ENCODE assay signal across 9 mouse cellular contexts in the genomic region with DNA sequence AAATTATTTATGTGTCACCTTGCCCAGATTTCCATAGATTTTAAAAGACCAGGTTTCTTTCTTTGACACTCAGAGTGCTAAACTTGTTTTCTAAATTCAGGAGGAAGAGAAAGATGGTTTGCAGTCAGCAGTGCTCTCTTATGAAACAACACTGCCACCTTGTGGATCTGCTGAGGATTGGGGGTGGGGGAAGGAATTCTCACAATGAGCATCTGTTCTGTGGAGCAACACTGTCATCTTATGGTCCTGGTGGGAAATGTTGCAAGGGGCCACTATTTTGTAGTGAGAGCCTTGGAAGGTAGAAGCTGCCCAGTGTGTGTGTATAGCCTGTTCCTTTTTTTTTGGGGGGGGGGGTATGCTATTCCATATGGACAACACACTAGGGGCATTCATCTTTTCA. TPM values are rescaled to one million over a fixed set of nuclear protein-coding genes. Genes with fewer than 3 reads are reported as not detected.
DNase-seq lines count a peak whose midpoint lies in the region; ATAC-seq and TF ChIP-seq lines count a peak whose summit lies in the region.
"Had no signal": no experiment of that assay in that cellular context is flagged by ENCODE, and none has a peak within 500 bp of the region (broad histone marks: within the 10 kb centered on the region; RNA-seq: fewer than 3 reads in every experiment).

No protein-coding gene starts in this region.

- no peaks in the 10 kb centered on the region for H3K27me3 ChIP-seq in Patski
- H3K27me3 ChIP-seq in hindbrain, embryonic 16.5 days (replicated peaks; ENCODE audit: control insufficient read depth, insufficient read depth, low read length): no peaks in the 10 kb centered on the region
- H3K27me3 ChIP-seq: lung, embryonic 15.5 days had no signal

- no peak for DNase-seq in Patski (ENCODE audit: low read depth, low spot score)
- peak; percentile 67 to 76 for DNase-seq in cerebellum, postnatal 25 days
- peak; percentile 44 to 72 for DNase-seq in frontal cortex, postnatal 36 days (ENCODE audit: low spot score in 2 of 2)
- peak; percentile 47 to 64 for DNase-seq in layer of hippocampus, postnatal 36 days
- peak; percentile 77 for DNase-seq in lung, postnatal 25 days (ENCODE audit: low spot score)
- peak; percentile 83 for DNase-seq in retina, postnatal 1 day
- peak; percentile 67 for DNase-seq in thymus, postnatal 4 days

- no peaks in the 10 kb centered on the region for H3K36me3 ChIP-seq in hindbrain, embryonic 16.5 days (ENCODE audit: control insufficient read depth, insufficient read depth, low read length)
- H3K36me3 ChIP-seq: lung, embryonic 15.5 days had no signal

- H3K9me3 ChIP-seq in hindbrain, embryonic 16.5 days (ENCODE audit: control insufficient read depth, low read length): no peaks in the 10 kb centered on the region
- H3K9me3 ChIP-seq: lung, embryonic 15.5 days had no signal

- no peaks in the 10 kb centered on the region for H3K4me1 ChIP-seq in hindbrain, embryonic 16.5 days (ENCODE audit: control insufficient read depth, insufficient read depth, low read depth, low read length)
- H3K4me1 ChIP-seq: lung, embryonic 15.5 days had no signal

- H3K4me3 ChIP-seq in hindbrain, embryonic 16.5 days (ENCODE audit: low read length): no peak overlapping the region
- H3K4me3 ChIP-seq: lung, embryonic 15.5 days had no signal

- CTCF ChIA-PET in Patski (lab: Charles Lee): interaction anchor here (0.7 to 4.3 kb wide), 5 partner anchors 13 to 164 kb away, joined by 3 to 28 read pairs (median 6); partner anchors contain the start of gene Flna

- in situ Hi-C loops in Patski (cut with MboI; ENCODE audit: low pct_unique_long_range_greater_than_20kb): loop anchor here (5.0 to 25.0 kb wide), 3 partner anchors 166 to 451 kb away; partner anchors contain the start of genes Flna, Hcfc1 and Irak1

- no peak overlapping the region for H3K4me2 ChIP-seq in hindbrain, embryonic 16.5 days (ENCODE audit: low read length)
- H3K4me2 ChIP-seq: lung, embryonic 15.5 days had no signal

- ATAC-seq in Patski: peak; percentile 44
- peak; percentile 83 for ATAC-seq in hindbrain, embryonic 16.5 days

- POLR2A ChIA-PET in Patski (lab: Charles Lee): interaction anchor here (1.0 to 1.6 kb wide), 2 partner anchors 44 to 164 kb away, joined by 3 to 4 read pairs; partner anchors contain the start of gene Flna

- no peak overlapping the region for H3K9ac ChIP-seq in hindbrain, embryonic 16.5 days (ENCODE audit: low read depth, low read length)
- H3K9ac ChIP-seq: lung, embryonic 15.5 days had no signal

- H3K27ac ChIP-seq in hindbrain, embryonic 16.5 days (ENCODE audit: low read depth, low read length): no peak overlapping the region
- H3K27ac ChIP-seq: lung, embryonic 15.5 days had no signal

- TF ChIP-seq CTCF in Patski (IDR thresholded peaks at IDR 0.05): peak; percentile 97

RNA-seq across cellular contexts. Expression of gene G6pdx, which starts 15.6 kb away (rescaled TPM):
- polyA plus RNA-seq in Patski (2021): 64.5 TPM
- polyA plus RNA-seq in hindbrain, embryonic 16.5 days (2015; fragmentation: Nextera tagmentation; extraction: Ambion mirVana): 46.0 and 50.8 TPM in 2 replicates
- total RNA-seq in layer of hippocampus, postnatal 36 days (2021): 10 to 100 TPM; 24.9 to 29.5 TPM

RNA-seq across cellular contexts. Expression of gene Ikbkg, which starts 20.3 kb away (rescaled TPM):
- 33.9 TPM for polyA plus RNA-seq in Patski (2021)
- 14.3 and 17.1 TPM in 2 replicates for polyA plus RNA-seq in hindbrain, embryonic 16.5 days (2015; fragmentation: Nextera tagmentation; extraction: Ambion mirVana)
- total RNA-seq in layer of hippocampus, postnatal 36 days (2021): 10 to 100 TPM; 47.1 to 50.4 TPM

RNA-seq across cellular contexts. Expression of gene Fam3a, which starts 20.3 kb away (rescaled TPM):
- polyA plus RNA-seq in Patski (2021): 25.0 TPM
- 35.5 and 37.9 TPM in 2 replicates for polyA plus RNA-seq in hindbrain, embryonic 16.5 days (2015; fragmentation: Nextera tagmentation; extraction: Ambion mirVana)
- 10 to 100 TPM; 18.8 to 24.2 TPM for total RNA-seq in layer of hippocampus, postnatal 36 days (2021)

RNA-seq across cellular contexts. Expression of gene Slc10a3, which starts 40.2 kb away (rescaled TPM):
- polyA plus RNA-seq in Patski (2021): 17.6 TPM
- polyA plus RNA-seq in hindbrain, embryonic 16.5 days (2015; fragmentation: Nextera tagmentation; extraction: Ambion mirVana): 7.5 and 8.2 TPM in 2 replicates
- 1 to 10 TPM; 2.1 to 3.3 TPM for total RNA-seq in layer of hippocampus, postnatal 36 days (2021)

RNA-seq across cellular contexts. Expression of gene Ubl4a, which starts 40.4 kb away (rescaled TPM):
- polyA plus RNA-seq in Patski (2021): 31.4 TPM
- 72.9 and 74.6 TPM in 2 replicates for polyA plus RNA-seq in hindbrain, embryonic 16.5 days (2015; fragmentation: Nextera tagmentation; extraction: Ambion mirVana)
- 10 to 100 TPM; 67.7 to 68.7 TPM for total RNA-seq in layer of hippocampus, postnatal 36 days (2021)
